Mouse (Mus musculus): ENCODE results near the gene Furin. TPM values are rescaled to one million over a fixed set of nuclear protein-coding genes. Genes with fewer than 3 reads are reported as not detected.
A peak's percentile ranks its signal among the peaks of the same experiment; 100 is the strongest.

The Furin gene
- polyA plus RNA-seq, 1 experiment from 2014 or later = 6.0 TPM

DNA sequence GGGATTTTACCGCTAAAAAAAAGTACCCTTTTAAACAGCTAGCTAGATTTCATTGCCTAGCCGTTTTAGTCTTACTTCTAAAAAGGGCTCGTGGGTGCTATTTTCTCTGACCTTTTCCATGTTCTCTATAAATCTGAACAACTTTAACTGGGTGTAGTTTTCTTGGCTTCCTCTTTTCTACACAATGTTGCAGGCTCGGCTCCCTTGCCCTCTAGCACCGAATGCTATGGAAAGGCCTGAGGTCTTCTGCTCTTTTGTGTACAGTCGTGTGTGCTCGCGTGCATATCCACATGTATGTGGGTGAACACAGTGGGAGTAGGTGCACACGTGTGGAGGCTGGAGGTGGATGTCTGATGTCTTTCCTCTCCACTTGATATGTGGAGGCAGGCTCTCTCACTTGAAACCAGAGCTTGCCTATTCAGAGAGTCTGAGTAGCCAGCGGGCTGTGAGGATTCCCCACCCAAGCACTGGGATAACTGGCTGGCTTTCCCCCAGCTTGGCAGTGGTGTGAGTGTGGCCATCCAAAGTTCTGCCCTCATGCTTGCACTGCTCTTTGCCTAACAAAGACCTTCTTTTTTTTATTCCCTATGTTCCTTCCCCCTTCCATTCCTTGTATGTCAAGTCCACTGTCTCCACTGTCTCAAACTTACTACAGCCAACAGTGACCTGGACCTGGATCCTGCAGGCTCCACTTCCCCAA is 34.7 kb upstream of the Furin start:
- Histone ChIP-seq H3K4me1 (ENCODE audit: control insufficient read depth, insufficient read depth, low read length) (no peaks in the 10 kb centered on the region; the same call in 1 of the 2 replicates), H3K9me3 (replicated peaks; ENCODE audit: control insufficient read depth, low read length) (no peaks in the 10 kb centered on the region), H3K9ac (replicated peaks; ENCODE audit: low read length) (no peak overlapping the region), H3K4me3 (ENCODE audit: low read depth, low read length) (no peak overlapping the region), H3K27ac (replicated peaks; ENCODE audit: low read depth, low read length) (no peak overlapping the region), H3K4me2 (ENCODE audit: low read depth, low read length) (no peak overlapping the region), H3K36me3 (replicated peaks; ENCODE audit: control insufficient read depth, insufficient read depth, low read depth, low read length) (no peaks in the 10 kb centered on the region), H3K27me3 (ENCODE audit: control insufficient read depth, insufficient read depth, low read length) (no peaks in the 10 kb centered on the region)
- 79% methylated on average over 10 of the region's 10 CpGs for WGBS
- ATAC-seq (replicated peaks; ENCODE audit: insufficient number of reproducible peaks, low FRiP score, low TSS enrichment, low read depth) (no peak), DNase-seq (ENCODE audit: low spot score) (no peak)

DNA sequence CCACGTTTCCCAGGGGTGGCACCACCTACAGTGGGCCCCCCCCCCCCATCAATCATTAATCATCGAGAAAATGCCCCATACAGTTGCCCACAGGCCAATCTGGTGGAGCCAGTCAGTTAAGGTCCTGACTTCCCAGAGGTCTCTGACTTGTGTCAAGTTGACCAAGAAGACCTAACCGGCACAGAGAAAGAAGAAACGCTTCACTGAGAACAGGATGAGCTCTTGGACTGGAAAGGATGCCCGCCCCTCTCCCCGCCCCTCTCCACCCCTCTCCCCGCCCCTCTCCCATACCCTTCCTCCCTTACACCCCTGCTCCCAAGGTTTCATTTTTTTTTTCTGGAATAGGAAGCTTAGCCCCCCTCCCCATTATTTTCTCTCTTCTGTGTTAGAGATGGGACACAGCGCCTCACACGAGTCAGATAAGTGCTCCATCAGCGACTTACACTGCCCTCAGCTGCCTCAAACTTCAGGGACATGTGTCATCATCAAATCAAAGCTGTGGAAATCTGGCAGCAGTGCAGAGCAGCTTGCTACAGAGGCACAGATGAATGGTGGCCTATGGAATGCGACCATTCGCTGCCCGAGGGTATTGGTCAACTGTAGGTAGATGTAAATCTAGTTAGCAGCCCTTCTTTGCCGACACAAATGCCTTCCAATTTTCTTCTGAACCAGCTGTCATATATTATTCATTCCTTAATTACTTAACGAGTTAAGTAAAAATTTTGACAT is 34.0 kb upstream of the Furin start:
- no peak overlapping the region for H3K4me2 ChIP-seq (ENCODE audit: low read depth, low read length)
- WGBS = 27% methylated on average over 15 of the region's 15 CpGs
- DNase-seq (ENCODE audit: low spot score) = peak; percentile 39
- H3K36me3 ChIP-seq (replicated peaks; ENCODE audit: control insufficient read depth, insufficient read depth, low read depth, low read length) = no peaks in the 10 kb centered on the region
- no peak overlapping the region for H3K4me3 ChIP-seq (ENCODE audit: low read depth, low read length)
- no peaks in the 10 kb centered on the region for H3K27me3 ChIP-seq (ENCODE audit: control insufficient read depth, insufficient read depth, low read length)
- H3K9ac ChIP-seq (replicated peaks; ENCODE audit: low read length) = no peak overlapping the region
- H3K9me3 ChIP-seq (replicated peaks; ENCODE audit: control insufficient read depth, low read length) = no peaks in the 10 kb centered on the region
- no peak for ATAC-seq (replicated peaks; ENCODE audit: insufficient number of reproducible peaks, low FRiP score, low TSS enrichment, low read depth)
- H3K27ac ChIP-seq (replicated peaks; ENCODE audit: low read depth, low read length) = no peak overlapping the region
- H3K4me1 ChIP-seq (ENCODE audit: control insufficient read depth, insufficient read depth, low read length) = no peaks in the 10 kb centered on the region; the same call in none of the 2 replicates

DNA sequence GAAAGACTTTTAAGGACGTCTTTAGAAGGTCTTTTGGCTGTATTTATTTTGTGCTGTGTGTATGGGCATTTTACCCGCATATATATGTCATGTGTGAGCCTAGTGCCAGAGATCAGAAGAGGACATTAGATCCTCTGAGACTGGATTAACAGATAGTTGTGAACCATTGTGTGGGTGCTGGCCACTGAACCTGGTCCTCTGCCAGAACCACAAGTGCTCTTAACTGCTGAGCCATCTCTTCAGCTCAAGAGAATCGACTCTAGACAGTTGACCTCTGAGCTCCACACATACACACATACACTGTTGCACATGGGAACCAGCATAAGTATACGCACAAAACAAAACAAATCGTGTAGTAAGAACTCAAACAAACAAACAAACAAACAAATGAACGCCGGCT is 31.3 kb upstream of the Furin start:
- H3K4me3 ChIP-seq (ENCODE audit: low read depth, low read length) = no peak overlapping the region
- H3K9ac ChIP-seq (replicated peaks; ENCODE audit: low read length) = no peak overlapping the region
- WGBS = 90% methylated on average over 7 of the region's 7 CpGs
- no peak overlapping the region for H3K4me2 ChIP-seq (ENCODE audit: low read depth, low read length)
- H3K27me3 ChIP-seq (ENCODE audit: control insufficient read depth, insufficient read depth, low read length) = no peaks in the 10 kb centered on the region
- no peaks in the 10 kb centered on the region; the same call in 1 of the 2 replicates for H3K4me1 ChIP-seq (ENCODE audit: control insufficient read depth, insufficient read depth, low read length)
- no peak for DNase-seq (ENCODE audit: low spot score)
- H3K9me3 ChIP-seq (replicated peaks; ENCODE audit: control insufficient read depth, low read length) = no peaks in the 10 kb centered on the region
- no peak overlapping the region for H3K27ac ChIP-seq (replicated peaks; ENCODE audit: low read depth, low read length)
- ATAC-seq (replicated peaks; ENCODE audit: insufficient number of reproducible peaks, low FRiP score, low TSS enrichment, low read depth) = no peak
- no peaks in the 10 kb centered on the region for H3K36me3 ChIP-seq (replicated peaks; ENCODE audit: control insufficient read depth, insufficient read depth, low read depth, low read length)

DNA sequence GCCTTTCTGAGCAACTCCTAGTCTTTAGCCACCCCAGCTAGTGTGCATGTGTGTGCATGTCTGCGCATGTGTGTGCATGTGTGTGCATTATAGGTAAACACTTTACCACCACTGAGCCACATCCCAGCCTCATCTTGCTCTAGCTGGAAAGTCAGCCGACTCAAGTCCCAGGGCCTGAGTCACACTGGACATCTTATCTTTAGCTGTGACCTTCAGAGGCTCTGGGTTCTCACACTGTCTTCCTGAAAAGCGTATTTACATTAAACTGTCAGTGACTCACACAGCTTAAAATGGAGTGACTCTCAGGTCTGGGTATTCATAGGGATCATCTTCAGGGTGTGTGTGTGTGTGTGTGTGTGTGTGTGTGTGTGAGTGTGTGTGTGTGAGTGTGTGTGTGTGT is 30.4 kb upstream of the Furin start:
- H3K27me3 ChIP-seq (ENCODE audit: control insufficient read depth, insufficient read depth, low read length) = no peaks in the 10 kb centered on the region
- no peaks in the 10 kb centered on the region for H3K36me3 ChIP-seq (replicated peaks; ENCODE audit: control insufficient read depth, insufficient read depth, low read depth, low read length)
- no peaks in the 10 kb centered on the region for H3K9me3 ChIP-seq (replicated peaks; ENCODE audit: control insufficient read depth, low read length)
- 88% methylated on average over 3 of the region's 3 CpGs for WGBS
- H3K4me1 ChIP-seq (ENCODE audit: control insufficient read depth, insufficient read depth, low read length) = no peaks in the 10 kb centered on the region; the same call in 1 of the 2 replicates
- no peak overlapping the region for H3K4me3 ChIP-seq (ENCODE audit: low read depth, low read length)
- H3K9ac ChIP-seq (replicated peaks; ENCODE audit: low read length) = no peak overlapping the region
- no peak overlapping the region for H3K4me2 ChIP-seq (ENCODE audit: low read depth, low read length)
- DNase-seq (ENCODE audit: low spot score) = no peak
- no peak for ATAC-seq (replicated peaks; ENCODE audit: insufficient number of reproducible peaks, low FRiP score, low TSS enrichment, low read depth)
- no peak overlapping the region for H3K27ac ChIP-seq (replicated peaks; ENCODE audit: low read depth, low read length)

DNA sequence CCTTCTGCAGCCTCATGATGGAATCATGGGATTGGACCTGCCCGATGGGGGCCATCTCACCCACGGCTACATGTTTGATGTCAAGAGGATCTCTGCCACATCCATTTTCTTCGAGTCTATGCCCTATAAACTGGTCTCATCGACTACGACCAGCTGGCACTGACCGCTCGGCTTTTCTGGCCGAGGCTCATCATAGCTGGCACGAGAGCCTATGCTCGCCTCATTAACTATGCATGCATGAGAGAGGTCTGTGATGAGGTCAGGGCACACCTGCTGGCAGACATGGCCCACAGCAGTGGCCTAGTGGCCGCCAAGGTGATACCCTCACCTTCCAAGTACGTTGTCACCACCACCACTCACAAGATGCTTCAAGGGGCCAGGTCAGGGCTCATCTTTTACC is 24.4 kb upstream of the Furin start:
- Histone ChIP-seq H3K27me3 (ENCODE audit: control insufficient read depth, insufficient read depth, low read length) (no peaks in the 10 kb centered on the region), H3K9ac (replicated peaks; ENCODE audit: low read length) (no peak overlapping the region), H3K4me1 (ENCODE audit: control insufficient read depth, insufficient read depth, low read length) (no peaks in the 10 kb centered on the region; the same call in 1 of the 2 replicates), H3K27ac (replicated peaks; ENCODE audit: low read depth, low read length) (no peak overlapping the region), H3K4me2 (ENCODE audit: low read depth, low read length) (no peak overlapping the region), H3K4me3 (ENCODE audit: low read depth, low read length) (no peak overlapping the region), H3K9me3 (replicated peaks; ENCODE audit: control insufficient read depth, low read length) (no peaks in the 10 kb centered on the region), H3K36me3 (replicated peaks; ENCODE audit: control insufficient read depth, insufficient read depth, low read depth, low read length) (no peaks in the 10 kb centered on the region)
- DNase-seq (ENCODE audit: low spot score) (no peak), ATAC-seq (replicated peaks; ENCODE audit: insufficient number of reproducible peaks, low FRiP score, low TSS enrichment, low read depth) (no peak)
- WGBS = 94% methylated on average over 12 of the region's 12 CpGs

DNA sequence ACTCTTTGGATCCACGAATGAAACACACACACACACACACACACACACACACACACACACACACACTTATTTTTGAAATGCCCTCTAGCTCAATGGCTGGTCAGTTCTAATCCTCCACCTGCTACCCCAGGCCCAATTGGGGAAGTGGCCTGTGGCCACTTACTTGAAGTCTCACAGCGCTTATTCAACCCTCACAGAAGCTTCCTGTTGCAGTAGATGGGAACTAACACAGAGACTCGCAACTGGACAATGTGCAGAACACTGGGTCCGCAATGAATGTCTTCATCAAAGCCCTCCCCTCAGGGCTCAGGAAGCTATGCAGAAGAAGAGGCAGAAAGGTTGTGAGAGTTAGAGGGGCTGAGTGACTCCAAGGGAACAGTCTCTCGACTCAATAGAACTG is 22.5 kb upstream of the Furin start:
- Histone ChIP-seq H3K27me3 (ENCODE audit: control insufficient read depth, insufficient read depth, low read length) (no peaks in the 10 kb centered on the region), H3K9ac (replicated peaks; ENCODE audit: low read length) (no peak overlapping the region), H3K4me1 (ENCODE audit: control insufficient read depth, insufficient read depth, low read length) (no peaks in the 10 kb centered on the region), H3K27ac (replicated peaks; ENCODE audit: low read depth, low read length) (no peak overlapping the region), H3K4me3 (ENCODE audit: low read depth, low read length) (no peak overlapping the region), H3K9me3 (replicated peaks; ENCODE audit: control insufficient read depth, low read length) (no peaks in the 10 kb centered on the region), H3K36me3 (replicated peaks; ENCODE audit: control insufficient read depth, insufficient read depth, low read depth, low read length) (no peaks in the 10 kb centered on the region), H3K4me2 (ENCODE audit: low read depth, low read length) (no peak overlapping the region)
- DNase-seq (ENCODE audit: low spot score) (no peak), ATAC-seq (replicated peaks; ENCODE audit: insufficient number of reproducible peaks, low FRiP score, low TSS enrichment, low read depth) (no peak)
- WGBS = 87% methylated on average over 5 of the region's 5 CpGs

DNA sequence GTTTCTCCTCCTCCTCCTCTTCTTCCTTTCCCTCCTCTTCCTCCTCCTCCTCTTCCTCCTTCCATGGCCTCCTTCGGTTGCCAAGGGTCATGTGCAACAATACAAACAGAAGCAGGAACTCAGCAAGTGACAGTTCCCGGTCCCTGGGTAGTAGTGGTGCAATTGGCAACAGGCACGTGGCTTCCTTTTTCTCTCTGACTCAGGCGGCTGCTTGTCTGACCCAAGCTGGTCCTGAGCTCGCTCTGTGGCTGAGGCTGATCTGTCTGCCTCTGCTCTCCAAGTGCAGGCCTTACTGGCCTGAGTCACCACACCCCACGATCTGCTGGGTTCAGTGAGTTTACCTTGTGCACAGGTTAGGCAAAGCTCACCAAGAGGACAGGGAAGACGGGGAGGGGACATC is 21.1 kb upstream of the Furin start:
- Histone ChIP-seq H3K4me1 (ENCODE audit: control insufficient read depth, insufficient read depth, low read length) (no peaks in the 10 kb centered on the region), H3K27ac (replicated peaks; ENCODE audit: low read depth, low read length) (no peak overlapping the region), H3K36me3 (replicated peaks; ENCODE audit: control insufficient read depth, insufficient read depth, low read depth, low read length) (no peaks in the 10 kb centered on the region), H3K27me3 (ENCODE audit: control insufficient read depth, insufficient read depth, low read length) (no peaks in the 10 kb centered on the region), H3K4me2 (ENCODE audit: low read depth, low read length) (no peak overlapping the region), H3K4me3 (ENCODE audit: low read depth, low read length) (no peak overlapping the region), H3K9ac (replicated peaks; ENCODE audit: low read length) (no peak overlapping the region), H3K9me3 (replicated peaks; ENCODE audit: control insufficient read depth, low read length) (no peaks in the 10 kb centered on the region)
- 74% methylated on average over 7 of the region's 7 CpGs for WGBS
- ATAC-seq (replicated peaks; ENCODE audit: insufficient number of reproducible peaks, low FRiP score, low TSS enrichment, low read depth) (no peak), DNase-seq (ENCODE audit: low spot score) (no peak)

DNA sequence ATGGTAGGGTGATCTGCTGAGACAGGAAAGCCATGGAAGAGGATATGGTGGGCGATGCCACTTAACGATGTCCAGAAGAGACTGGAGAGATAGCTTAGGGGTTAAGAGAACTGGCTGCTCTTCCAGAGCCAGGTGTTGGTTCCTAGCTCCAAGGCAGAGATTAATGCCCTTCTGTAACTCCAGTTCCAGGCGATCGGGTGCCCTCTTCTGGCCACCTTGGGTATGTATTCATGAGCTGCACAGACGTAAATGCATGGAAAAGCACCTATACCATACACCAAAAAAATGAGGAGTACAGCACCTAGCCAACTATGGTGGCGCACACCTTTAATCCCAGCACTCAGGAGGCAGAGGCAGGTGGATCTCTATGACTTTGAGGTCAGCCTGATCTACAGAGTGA is 19.5 kb upstream of the Furin start:
- Histone ChIP-seq H3K27ac (replicated peaks; ENCODE audit: low read depth, low read length) (no peak overlapping the region), H3K4me2 (ENCODE audit: low read depth, low read length) (no peak overlapping the region), H3K9ac (replicated peaks; ENCODE audit: low read length) (no peak overlapping the region), H3K36me3 (replicated peaks; ENCODE audit: control insufficient read depth, insufficient read depth, low read depth, low read length) (no peaks in the 10 kb centered on the region), H3K9me3 (replicated peaks; ENCODE audit: control insufficient read depth, low read length) (no peaks in the 10 kb centered on the region), H3K27me3 (ENCODE audit: control insufficient read depth, insufficient read depth, low read length) (no peaks in the 10 kb centered on the region), H3K4me1 (ENCODE audit: control insufficient read depth, insufficient read depth, low read length) (no peaks in the 10 kb centered on the region), H3K4me3 (ENCODE audit: low read depth, low read length) (no peak overlapping the region)
- DNase-seq (ENCODE audit: low spot score) (no peak), ATAC-seq (replicated peaks; ENCODE audit: insufficient number of reproducible peaks, low FRiP score, low TSS enrichment, low read depth) (no peak)
- WGBS = 73% methylated on average over 6 of the region's 6 CpGs

Data from embryonic facial prominence, embryonic 11.5 days (tissue).